Mouse (Mus musculus): ENCODE data around the gene Cfap74.

- no peak for TF ChIP-seq POLR2A (IDR thresholded peaks at IDR 0.05; ENCODE audit: extremely low read depth, insufficient read depth, low read length)
- TF ChIP-seq CTCF (IDR thresholded peaks at IDR 0.05; ENCODE audit: extremely low read depth, insufficient read depth, low read length), result no peak
Measured at GRCm38 (mm10) chr4:155505067-155505466, 96.1 kb downstream of the Cfap74 start.
